Mouse (Mus musculus) embryonic stem cell, embryonic (primary cell): ENCODE results near the gene Ssbp3.

Experiments used
- CTCF ChIA-PET, 4 experiments: fragments of 300-600 bp in 2 of 4; fragments of 350-600 bp in 2 of 4; sonication (Branson Sonifier 250); formaldehyde crosslinking; loops; one replicate each; lab custom pipeline; 2022; ENCODE audit warnings: inconsistent platforms in 2 of 4; lab: Charles Lee
- POLR2A ChIA-PET, 4 experiments: fragments of 300-600 bp in 2 of 4; fragments of 350-600 bp in 2 of 4; sonication (Branson Sonifier 250); formaldehyde crosslinking; loops; one replicate each; lab custom pipeline; 2022; ENCODE audit warnings: antibody characterized with exemption in 4 of 4, inconsistent platforms in 1 of 4; lab: Charles Lee

Gene Ssbp3

DNA sequence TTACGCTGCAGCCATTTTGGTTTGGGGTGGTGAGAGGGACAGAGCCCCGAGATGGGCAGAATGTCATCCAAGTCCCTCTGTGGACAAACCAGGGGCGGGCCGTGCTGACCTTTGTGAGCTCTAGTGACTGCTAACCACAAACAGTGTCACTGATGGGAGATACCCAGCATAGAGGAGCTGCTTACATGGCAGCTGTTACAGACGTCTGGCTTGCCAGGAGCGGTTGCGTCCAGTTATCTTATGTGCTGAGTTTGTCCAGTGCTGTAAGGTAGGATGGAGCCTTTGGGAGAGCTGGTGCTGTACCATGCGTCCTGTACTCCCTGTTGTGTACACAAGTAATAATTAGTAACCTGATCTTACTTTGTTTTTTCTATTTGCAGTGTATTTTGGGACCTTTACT lies 4.8 kb downstream of the Ssbp3 start:
- CTCF ChIA-PET: interaction anchor here in 1 of 4 experiments (1.2 kb wide), 1 partner anchor 74 kb away, joined by 4 read pairs; no protein-coding TSS in a partner anchor
- POLR2A ChIA-PET: interaction anchor here in 1 of 4 experiments (0.5 to 0.9 kb wide), 3 partner anchors 14 to 78 kb away, joined by 3 to 4 read pairs (median 3); no protein-coding TSS in a partner anchor

DNA sequence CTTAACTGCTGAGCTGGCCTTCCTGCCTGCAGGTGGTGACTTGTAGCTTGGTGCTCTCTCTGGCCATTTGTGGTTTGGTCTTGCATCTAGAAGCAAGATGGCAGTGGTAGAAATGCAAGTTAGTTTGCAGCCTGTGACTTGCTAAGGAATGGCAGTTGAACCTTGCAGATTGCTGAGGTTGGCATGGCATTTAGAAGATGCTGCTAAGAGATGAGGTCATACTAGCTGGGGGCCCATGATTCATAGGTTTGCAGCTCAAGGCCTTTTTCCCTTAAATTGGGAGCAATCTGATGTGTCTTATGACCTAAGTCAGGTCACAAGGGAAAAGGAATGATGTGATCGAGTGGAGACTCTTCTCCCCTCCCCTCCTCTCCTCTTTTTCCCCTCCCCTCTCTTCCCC lies 7.8 kb downstream of the Ssbp3 start:
- ChIA-PET CTCF (no interaction called here), POLR2A (no interaction called here)

DNA sequence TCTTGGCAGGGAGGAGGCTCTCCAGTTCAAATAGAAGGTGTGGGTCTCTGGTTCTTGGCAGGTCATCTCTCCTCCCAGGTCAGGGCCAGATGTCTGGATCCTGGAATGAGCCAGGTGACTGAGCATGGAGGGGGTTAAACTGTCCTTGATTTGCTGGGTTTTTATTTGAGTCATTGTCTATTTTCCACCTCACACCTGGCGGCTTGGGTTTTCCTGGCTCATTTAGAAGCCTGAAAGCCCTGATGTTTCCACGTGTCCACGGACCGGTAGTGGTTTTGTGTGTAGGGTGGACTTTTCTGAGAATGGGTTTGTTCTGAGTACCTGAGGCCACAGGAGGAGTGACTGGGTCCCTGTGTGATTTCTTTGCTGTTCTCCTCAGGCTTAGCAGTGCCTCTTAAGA lies 9.6 kb downstream of the Ssbp3 start:
- ChIA-PET CTCF (no interaction called here), POLR2A (interaction anchor here in 1 of 4 experiments (1.1 kb wide), 1 partner anchor 10 kb away, joined by 4 read pairs; the partner anchor contains the start of gene Ssbp3)

DNA sequence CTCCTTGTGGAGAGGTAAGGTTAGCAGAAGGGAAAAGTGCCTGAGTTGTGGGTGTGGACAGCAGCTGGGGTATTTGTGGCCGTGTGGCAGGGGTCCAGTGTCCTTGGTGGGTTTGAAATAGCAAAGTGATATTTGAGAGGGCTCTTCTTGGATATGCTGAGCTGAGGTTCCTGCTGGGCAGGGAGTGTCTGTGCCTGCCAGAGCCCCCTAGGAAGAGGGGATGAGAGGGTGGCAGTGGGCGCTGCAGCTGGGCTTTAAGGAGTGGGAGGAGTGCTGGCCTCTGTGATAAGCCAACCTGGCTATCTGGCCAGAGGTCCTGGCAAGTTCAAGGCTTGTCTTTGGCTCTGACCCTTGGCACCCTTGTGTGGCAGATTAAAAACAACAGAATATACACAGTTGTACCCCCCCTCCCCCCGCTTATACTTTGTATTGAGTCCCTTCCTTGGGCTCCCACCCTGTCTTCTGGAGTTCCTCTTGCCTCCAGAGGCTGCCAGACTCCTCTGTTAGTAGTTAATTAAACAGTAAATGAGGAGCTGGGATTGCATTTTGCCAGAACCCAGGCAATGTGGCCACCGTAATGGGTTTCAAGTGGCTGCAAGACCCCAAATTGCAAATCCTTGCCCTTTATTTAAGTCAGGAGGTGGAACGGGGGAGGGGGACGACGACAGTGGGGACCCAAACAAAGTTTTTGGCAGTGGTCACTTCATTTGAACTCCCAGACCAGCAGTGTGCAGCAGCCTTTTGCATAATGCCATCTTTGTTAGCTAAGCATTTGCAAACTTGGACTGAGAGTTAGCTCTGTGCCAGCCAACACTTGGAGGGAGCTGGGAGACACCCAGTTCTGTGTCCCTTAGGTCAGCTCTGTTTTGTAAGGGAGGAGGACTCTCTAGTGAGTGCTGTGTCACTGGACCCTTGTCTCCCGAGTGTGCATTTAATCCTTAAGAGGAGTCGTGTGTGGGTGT lies 11.2 kb downstream of the Ssbp3 start:
- CTCF ChIA-PET: interaction anchor here in 3 of 4 experiments (0.6 to 1.1 kb wide), 3 partner anchors 122 to 392 kb away, joined by 3 to 7 read pairs (median 3); no protein-coding TSS in a partner anchor
- POLR2A ChIA-PET: interaction anchor here in 3 of 4 experiments (0.6 to 1.2 kb wide), 7 partner anchors 9 to 484 kb away, joined by 3 to 4 read pairs (median 4); partner anchors contain the start of gene Ssbp3 (in 2 of the 3)

DNA sequence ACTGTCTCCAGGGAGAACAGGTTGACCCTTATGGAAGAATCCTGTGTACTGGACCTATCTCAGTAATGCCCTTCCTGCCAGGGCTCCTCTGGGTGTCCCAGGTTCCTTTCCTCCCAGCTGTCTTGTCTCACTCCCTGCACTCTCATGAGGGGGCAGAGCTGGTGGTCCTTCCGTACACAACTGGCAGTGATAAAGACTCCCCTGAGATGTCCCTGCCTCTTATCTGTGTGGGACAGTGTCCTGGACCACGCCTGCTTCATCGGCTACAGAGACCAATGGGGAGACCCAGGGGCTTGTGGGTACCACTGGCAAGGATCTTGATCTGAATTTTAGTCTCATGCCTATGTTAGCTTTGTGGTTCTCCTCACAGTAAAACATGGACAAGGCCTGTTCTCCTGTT lies 12.4 kb downstream of the Ssbp3 start:
- ChIA-PET CTCF (interaction anchor here in 2 of 4 experiments (0.5 to 1.1 kb wide), 3 partner anchors 123 to 214 kb away, joined by 3 read pairs; no protein-coding TSS in a partner anchor), POLR2A (interaction anchor here in 2 of 4 experiments (0.6 to 1.3 kb wide), 6 partner anchors 10 to 327 kb away, joined by 3 to 4 read pairs (median 3); no protein-coding TSS in a partner anchor)

DNA sequence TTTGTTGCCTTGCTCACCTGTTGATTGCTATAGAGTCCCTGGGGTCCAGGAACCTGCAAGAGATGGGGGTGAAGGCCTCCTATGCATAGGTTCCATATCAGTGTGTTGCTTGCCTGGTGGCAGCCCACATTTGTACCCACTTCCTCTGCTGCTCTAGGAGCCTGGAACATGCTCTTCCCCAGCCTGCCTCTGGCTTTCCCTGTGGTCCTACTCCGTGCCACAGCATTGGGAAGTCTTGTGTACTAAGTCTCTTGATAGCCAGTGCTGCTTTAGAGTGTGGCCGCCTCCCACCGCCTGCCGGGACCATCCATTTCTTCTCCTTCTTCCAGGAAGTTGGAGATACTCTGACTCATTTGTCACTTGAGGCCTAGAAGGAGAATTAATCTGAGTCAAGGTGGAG lies 13.7 kb downstream of the Ssbp3 start:
- POLR2A ChIA-PET: interaction anchor here in 1 of 4 experiments (0.6 kb wide), 1 partner anchor 58 kb away, joined by 3 read pairs; no protein-coding TSS in a partner anchor
- CTCF ChIA-PET: no interaction called here

DNA sequence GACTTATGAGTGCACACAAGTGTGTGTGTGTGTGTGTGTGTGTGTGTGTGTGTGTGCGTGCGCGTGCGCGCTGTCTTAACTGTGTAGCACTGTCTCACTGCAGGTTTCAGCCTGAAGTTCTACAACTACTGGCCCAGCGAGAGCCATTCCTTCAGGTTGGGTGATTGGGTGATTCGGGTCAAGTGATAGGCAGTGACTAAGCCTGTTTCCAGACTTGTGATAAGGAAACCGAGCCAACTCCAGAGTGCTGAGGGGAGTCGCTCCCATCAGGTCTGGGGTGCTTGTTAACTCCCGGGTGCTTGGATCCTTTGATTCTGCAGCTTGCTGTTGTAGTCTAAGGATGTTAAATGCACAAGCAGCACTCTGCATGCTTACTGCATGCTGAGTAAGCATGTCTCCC lies 14.4 kb downstream of the Ssbp3 start:
- ChIA-PET POLR2A (interaction anchor here in 2 of 4 experiments (0.6 to 0.9 kb wide), 2 partner anchors 14 to 58 kb away, joined by 3 read pairs; no protein-coding TSS in a partner anchor), CTCF (no interaction called here)

DNA sequence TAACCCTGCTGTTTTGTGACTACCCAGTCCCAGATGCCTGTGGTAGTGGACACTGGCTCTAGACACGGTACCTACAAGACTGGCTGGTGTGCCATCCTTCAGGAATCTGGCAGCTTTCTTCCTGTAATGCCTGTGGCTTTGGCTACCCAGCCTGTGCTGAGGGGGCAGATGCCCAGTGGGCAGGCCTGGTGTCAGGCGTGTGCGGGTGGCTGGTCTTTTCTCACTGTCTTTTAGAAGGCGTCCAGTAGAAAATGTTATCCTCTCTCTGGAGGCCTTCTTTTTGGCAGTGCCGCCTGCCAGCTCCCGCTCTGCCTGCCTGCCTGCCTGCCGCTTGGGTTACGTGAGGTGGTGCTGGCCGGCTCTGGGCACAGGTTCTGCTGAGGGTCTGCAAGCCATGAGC lies 15.9 kb downstream of the Ssbp3 start:
- ChIA-PET POLR2A (interaction anchor here in 1 of 4 experiments (0.8 to 1.4 kb wide), 3 partner anchors 13 to 188 kb away, joined by 3 to 4 read pairs (median 4); no protein-coding TSS in a partner anchor), CTCF (interaction anchor here in 2 of 4 experiments (0.6 to 1.9 kb wide), 3 partner anchors 10 to 66 kb away, joined by 3 to 12 read pairs (median 6); no protein-coding TSS in a partner anchor)

DNA sequence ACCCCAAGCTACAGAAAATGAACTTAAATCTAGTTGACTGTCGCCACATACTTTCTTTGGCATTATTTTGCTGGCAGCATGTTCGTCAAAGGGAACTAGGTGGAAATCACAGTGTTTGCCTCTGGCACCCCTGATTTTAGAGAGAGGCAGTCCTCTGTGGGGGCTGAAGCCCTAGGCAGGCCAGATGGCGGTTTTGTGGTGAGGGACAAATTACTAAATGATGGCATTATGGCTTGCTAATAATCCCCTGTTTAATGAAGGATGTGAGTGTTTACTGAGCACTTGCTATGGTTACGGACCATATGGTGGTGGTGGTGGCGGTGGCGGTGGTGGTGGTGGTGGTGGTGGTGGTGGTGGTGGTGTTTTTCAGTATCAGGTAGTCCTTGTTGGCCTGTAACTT lies 16.5 kb downstream of the Ssbp3 start:
- POLR2A ChIA-PET: interaction anchor here in 2 of 4 experiments (0.8 to 1.4 kb wide), 6 partner anchors 10 to 187 kb away, joined by 3 to 4 read pairs (median 3); no protein-coding TSS in a partner anchor
- CTCF ChIA-PET: interaction anchor here in 1 of 4 experiments (1.0 to 1.9 kb wide), 3 partner anchors 10 to 89 kb away, joined by 3 to 6 read pairs (median 4); no protein-coding TSS in a partner anchor

DNA sequence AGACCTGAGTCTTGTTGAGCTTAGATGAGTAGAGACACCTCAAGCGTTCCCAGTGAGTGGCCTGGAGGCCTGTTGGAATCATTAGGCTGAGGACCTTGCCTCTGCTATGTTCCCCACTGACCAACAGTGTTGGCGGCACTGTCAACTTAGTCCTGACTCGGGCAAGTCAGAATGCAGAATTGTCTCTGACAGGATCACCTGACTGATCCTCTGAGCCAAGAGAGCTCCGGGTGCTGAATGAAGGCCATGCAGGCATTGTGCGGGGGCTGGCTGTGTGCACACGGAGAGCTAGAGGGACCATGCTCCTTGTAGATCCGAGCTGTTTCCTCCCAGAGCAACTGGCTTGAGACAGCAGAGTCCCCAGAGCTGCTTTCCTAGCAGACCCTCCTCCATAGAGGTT lies 18.5 kb downstream of the Ssbp3 start:
- ChIA-PET POLR2A (interaction anchor here in 2 of 4 experiments (0.7 to 1.8 kb wide), 10 partner anchors 8 to 129 kb away, joined by 3 to 7 read pairs (median 4); no protein-coding TSS in a partner anchor), CTCF (interaction anchor here in 1 of 4 experiments (0.8 kb wide), 1 partner anchor 21 kb away, joined by 3 read pairs; no protein-coding TSS in a partner anchor)

DNA sequence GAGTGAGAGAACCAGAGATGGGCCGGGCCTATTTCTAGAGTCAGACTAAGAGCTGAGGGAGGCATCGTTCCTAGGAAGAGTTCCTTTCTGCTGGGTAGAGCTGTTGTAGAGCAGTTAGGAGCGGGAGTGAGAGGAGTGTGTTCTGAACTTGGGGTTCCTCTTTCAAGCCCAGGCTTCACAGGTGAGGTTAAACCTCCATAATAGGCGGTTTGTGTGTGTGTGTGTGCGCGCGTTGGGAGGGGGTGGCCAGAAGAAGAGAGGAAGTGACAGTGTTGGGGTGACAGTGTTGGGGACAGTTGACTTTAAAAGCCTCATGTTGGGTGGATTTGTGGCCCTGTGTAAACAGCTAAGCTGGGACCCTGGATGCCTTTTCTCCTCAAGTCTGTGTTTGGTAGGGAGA lies 22.1 kb downstream of the Ssbp3 start:
- ChIA-PET POLR2A (interaction anchor here in 2 of 4 experiments (0.6 to 1.1 kb wide), 5 partner anchors 10 to 68 kb away, joined by 3 read pairs; no protein-coding TSS in a partner anchor), CTCF (no interaction called here)

DNA sequence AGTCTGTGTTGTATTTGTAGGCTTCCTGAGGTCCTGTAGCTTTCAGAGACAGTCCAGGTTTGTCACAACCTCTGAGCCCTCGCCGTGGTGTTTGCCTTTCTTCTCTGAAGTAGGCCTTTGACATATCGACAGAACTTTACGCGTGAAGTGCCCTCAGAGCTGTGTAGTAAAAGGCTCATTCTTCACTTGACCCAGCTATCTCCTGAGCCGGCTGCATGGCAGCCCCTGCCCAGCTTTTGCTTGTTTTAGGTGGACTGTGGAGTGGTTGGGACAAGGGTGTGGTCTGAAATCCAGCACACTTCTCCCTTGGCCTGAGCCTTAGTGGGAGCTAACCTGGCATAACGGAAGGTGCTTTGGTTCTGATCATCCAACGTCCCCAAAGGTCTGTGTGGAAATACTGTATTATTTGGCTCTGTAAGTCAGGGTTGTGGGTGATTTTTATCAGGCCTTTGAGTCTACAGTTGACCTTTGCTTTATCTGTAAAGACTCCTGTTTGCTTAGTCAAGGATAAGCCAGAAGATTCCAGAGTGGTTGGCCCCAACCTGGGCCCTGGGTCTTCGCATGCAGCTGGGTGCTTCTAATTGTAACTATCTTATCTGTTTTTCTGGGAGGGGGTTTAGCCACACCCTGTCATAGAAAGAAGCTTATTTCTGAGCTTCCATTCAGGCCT lies 23.4 kb downstream of the Ssbp3 start:
- ChIA-PET POLR2A (interaction anchor here in 1 of 4 experiments (1.2 to 1.6 kb wide), 4 partner anchors 12 to 178 kb away, joined by 3 to 4 read pairs (median 4); no protein-coding TSS in a partner anchor), CTCF (interaction anchor here in 1 of 4 experiments (0.5 kb wide), 1 partner anchor 95 kb away, joined by 3 read pairs; no protein-coding TSS in a partner anchor)

DNA sequence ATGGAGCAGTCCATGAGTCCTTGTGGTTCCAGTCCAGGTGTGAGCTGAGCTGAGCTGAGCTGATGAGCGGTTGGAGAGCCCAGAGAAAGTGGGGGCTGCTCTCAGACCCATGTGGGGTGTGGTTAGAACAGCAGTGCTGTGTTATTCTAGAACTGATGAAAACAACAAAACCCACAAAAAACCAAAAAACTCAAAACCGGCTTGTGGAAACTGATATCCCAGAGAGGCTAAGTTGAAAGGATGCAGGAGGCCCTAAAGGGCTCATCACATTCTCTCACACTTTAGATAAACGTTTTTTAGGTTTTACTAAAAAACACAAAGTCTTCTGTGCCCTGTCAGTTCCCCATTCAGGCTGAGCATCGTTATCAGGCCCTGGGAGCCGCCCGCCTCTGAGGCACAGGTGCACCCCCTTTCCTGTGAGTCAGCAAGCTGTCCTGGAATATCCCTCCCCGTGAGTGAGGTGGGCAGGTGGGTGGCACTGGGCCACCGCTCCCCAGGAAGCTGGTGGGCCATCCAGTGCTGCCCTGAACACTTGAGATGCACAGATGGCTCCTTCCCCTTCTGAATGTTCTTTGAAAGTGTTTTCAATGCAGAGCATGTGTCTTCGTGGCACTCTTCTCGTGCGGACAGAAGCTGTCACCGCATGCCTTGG lies 24.6 kb downstream of the Ssbp3 start:
- ChIA-PET POLR2A (interaction anchor here in 3 of 4 experiments (0.5 to 2.3 kb wide), 5 partner anchors 11 to 368 kb away, joined by 3 to 8 read pairs (median 4); no protein-coding TSS in a partner anchor), CTCF (interaction anchor here in 2 of 4 experiments (1.0 to 1.1 kb wide), 2 partner anchors 54 to 304 kb away, joined by 3 read pairs; no protein-coding TSS in a partner anchor)

DNA sequence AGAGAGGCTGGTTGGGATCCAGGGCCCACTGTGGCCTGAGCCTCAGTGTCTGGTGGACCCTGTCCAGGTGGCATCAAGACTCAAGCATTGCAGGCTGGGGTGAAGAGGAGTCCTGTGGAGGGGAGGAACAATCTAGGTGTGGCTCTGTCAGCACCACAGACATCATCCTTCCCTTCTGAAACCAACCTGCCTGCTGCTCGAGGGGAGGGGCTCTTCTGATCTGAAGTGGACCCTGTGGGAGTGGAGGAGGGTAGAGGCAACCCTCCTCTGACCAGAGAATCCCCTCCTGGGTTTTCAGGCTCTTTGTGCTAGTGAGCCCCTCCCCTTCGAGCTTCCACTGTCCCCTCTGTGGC lies 25.1 kb downstream of the Ssbp3 start:
- POLR2A ChIA-PET: interaction anchor here in 2 of 4 experiments (0.5 to 2.3 kb wide), 4 partner anchors 10 to 369 kb away, joined by 3 to 8 read pairs (median 5); no protein-coding TSS in a partner anchor
- CTCF ChIA-PET: interaction anchor here in 1 of 4 experiments (1.1 kb wide), 1 partner anchor 54 kb away, joined by 3 read pairs; no protein-coding TSS in a partner anchor

DNA sequence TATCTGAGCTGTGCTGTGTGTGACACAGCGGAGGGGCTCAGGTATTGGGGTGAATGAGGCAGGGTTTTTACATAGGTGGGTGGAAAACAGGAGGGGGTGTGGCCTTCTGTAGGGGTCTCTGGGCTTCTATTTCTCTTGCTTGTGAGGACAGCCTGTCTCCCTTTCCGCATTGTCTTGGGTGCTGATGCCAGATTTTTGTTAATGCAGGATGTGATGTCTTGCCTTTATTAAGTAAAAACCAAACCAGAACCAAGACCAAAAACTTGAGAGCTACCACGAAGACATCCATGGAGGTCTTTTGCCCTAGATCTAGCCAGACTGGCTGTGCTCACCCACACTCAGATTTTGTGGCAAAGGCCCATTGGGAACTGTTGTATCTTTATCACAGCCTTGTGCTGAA lies 25.5 kb downstream of the Ssbp3 start:
- POLR2A ChIA-PET: interaction anchor here in 2 of 4 experiments (0.5 to 2.3 kb wide), 9 partner anchors 10 to 81 kb away, joined by 3 to 8 read pairs (median 4); no protein-coding TSS in a partner anchor
- CTCF ChIA-PET: interaction anchor here in 2 of 4 experiments (0.8 to 1.0 kb wide), 2 partner anchors 53 to 97 kb away, joined by 3 to 5 read pairs; no protein-coding TSS in a partner anchor

DNA sequence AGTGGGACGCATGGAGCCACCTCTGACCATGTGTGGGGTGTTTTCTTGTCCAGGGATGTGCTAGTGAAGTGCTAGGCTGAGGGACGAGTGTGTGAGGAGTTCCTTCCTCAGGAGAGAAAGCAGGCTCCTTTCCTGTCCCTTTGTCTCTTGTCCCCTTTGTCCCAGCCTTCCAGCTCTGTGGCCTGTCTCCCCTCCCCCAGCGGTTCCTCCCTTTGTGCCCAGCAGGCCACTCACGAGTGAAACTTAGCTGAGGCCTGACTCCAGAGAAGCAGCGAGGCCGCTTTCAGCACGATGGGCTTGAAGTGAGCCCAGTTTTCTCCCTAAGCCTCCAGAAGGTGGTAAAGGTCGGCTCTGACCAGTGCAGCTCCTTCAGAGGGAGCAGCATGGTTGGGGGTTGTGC lies 26.2 kb downstream of the Ssbp3 start:
- ChIA-PET POLR2A (interaction anchor here in 3 of 4 experiments (0.6 to 2.3 kb wide), 16 partner anchors 8 to 109 kb away, joined by 3 to 8 read pairs (median 4); no protein-coding TSS in a partner anchor), CTCF (interaction anchor here in 2 of 4 experiments (0.7 to 1.0 kb wide), 4 partner anchors 10 to 101 kb away, joined by 3 to 7 read pairs (median 4); no protein-coding TSS in a partner anchor)
